Mouse (Mus musculus) spleen, adult 2 months (tissue): ENCODE measurements around the gene Pif1.

ENCODE experiments used
- CTCF ChIP-seq: fragments of 200-500 bp; IDR thresholded peaks from 2 replicates; pipeline ENCODE4 v1.5.1; 2011; ENCODE audit warnings: mild to moderate bottlenecking, inconsistent platforms; ENCODE audit not compliant: insufficient read depth, insufficient read length, insufficient replicate concordance; ENCODE audit errors: extremely low read depth
- POLR2A ChIP-seq: fragments of 200-500 bp; IDR thresholded peaks from 2 replicates; pipeline ENCODE4 v1.6.1; 2011; ENCODE audit warnings: low read depth, low read length, inconsistent platforms

DNA sequence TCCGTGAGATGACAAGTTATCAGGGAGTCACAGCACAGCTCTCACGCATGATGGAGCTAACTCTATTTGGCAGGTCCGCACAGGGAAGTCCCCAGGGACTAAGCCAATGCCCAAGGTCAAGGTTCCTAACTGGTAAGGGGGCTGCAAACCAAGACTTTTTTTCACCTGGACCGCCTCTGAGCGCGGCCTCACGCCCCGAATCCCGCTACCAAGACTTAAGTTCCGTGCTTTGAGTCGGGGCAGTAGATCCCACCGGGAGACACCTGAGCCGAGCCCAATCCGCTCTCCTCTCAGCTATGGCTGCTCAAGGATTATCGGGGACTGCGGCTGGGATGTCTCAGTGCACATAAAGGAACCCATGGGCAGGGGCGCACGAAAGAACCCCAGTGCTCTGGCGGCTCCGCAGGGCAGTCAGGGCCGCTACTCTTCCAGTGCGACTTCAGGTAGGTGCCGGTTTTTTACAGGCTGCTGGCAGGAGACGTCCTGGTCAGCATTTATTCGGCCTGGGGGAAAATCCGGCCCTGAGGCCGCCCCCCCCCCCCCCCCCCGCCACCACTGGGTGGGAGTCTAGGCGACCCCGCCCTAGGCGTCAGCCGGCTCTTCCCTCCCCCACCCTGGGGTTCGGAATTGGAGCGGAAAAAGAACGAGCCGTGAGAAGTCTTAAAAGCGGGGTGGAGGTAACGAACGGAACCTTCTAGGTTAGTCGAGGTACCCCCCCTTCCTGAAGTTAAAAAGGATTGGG, 42.2 kb downstream of the Pif1 start, which contains the start of gene Rbpms2:
- TF ChIP-seq POLR2A, result no peak
- no peak for TF ChIP-seq CTCF
